Mouse (Mus musculus) urinary bladder, postnatal 14 days (tissue): ENCODE results near the gene Lhfpl2.

ENCODE experiments used
- DNase-seq: peaks from one replicate; pipeline ENCODE4 v3.0.0; 2021; ENCODE audit warnings: low spot score

The Lhfpl2 gene

GRCm38 (mm10) chr13:94212716-94213115 is 155.1 kb downstream of the Lhfpl2 start:
- DNase-seq: no peak

- no peak for DNase-seq
Measured at GRCm38 (mm10) chr13:94223609-94224008, 166.0 kb downstream of the Lhfpl2 start.

DNA sequence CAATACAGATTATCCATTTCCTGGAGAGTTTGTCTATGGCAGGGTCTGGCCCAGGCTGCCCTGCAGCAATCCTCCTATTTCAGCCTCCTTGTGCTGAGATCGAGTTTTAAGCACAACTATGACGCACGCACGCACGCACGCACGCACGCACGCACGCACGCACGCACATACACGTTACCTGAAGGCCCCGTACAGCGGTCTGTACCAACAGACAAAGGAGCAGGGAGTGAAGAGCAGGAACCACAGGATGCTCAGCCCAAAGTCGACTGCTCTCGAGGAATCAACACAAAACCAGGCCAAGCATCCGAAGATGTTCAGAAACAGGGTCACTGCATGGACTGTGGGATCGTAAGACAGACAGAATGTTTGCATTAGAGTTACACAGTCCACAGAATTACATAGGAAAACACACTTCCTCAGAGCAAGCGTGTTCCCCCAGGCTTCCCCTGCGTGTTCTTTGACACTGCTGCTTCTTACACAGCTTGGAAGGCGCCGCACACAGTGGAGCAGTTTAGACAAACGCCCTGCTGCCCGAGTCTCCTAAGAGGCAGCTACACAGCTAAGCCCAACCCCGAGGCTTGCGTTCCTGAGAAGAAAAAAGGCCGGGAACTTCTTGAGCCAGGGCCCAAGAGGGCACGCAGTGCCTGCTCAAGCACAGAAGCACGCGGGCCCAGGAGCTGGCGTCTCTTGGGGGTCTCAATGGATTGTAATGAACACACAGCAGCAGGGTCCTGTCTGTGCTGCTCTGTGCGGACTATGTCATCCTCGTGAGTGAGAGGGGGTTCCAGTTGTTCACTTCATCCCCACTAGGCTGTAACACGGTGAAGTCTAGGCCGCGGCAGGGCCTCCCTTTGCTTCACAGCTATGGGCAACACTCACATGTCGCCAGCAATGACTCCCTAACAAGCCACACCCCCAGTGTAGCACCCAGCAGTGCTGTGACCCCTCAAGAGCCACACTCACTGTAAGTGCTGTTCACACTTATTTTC is 167.4 kb downstream of the Lhfpl2 start:
- DNase-seq: no peak

GRCm38 (mm10) chr13:94231871-94232270 is 174.3 kb downstream of the Lhfpl2 start:
- DNase-seq: no peak

DNA sequence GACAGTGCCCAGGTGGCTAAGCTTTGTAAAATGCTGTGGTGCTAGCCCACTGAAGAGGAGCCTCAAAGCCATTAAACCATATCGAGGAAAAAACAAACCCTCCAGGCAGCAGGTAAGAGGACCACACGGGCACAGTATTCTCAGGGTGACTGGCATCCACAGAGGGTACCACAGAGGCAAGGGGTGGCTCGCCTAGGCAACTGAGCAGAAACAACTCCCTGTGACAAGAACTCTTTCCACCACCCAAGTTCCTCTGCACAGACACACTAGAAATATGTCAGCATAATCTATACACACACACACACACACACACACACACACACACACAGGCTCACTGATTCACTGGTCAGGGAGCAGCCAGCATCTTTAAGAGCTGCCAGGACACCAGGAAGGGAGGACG is 181.9 kb downstream of the Lhfpl2 start:
- DNase-seq: no peak

DNA sequence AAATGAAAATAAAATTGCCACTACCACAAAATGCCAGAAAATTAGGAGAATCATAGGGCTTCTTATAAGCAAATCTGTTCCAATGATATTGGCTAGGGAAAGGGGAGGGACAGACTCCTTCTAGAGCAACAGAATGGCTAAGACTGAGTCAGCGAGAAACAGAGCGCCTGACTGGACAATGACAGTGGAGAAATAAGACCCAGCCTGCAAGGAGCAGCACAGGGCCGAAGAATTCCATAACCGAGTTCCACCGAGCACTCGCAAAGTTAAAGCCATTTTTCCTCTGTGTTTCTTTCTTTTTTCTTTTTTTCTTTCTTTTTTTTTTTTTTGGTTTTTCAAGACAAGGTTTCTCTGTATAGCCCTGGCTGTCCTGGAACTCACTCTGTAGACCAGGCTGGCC is 182.5 kb downstream of the Lhfpl2 start:
- no peak for DNase-seq

GRCm38 (mm10) chr13:94240873-94241272 is 183.3 kb downstream of the Lhfpl2 start:
- no peak for DNase-seq

DNA sequence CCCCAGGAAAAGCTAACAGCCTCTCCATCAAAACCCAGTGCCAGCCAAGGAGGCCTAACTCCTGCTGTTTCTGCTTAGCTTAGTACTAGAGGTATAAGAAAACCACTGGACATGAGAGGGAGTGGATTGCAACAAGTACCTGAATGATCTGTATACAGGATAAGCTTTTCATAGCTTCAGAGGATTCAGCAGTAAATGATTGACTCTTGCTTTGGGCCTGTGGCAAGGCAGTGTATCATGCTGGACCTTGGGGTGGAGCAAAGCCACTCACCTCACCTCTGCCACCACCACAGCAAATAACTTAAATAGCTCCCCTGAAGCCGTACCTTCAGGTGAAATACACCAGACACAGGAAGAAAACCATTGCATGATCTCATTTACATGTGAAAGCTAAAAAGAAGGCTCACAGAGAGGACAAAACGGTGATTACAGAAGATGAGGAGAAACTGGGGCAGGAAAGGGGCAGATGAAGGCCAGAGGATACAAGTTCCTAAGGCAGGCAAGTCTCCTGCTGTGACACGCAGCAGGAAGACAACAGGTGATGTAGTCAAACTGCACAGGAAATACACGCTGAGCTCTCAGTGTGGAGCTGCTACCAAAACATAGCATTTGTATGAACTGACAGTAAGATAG is 184.4 kb downstream of the Lhfpl2 start:
- no peak for DNase-seq

DNA sequence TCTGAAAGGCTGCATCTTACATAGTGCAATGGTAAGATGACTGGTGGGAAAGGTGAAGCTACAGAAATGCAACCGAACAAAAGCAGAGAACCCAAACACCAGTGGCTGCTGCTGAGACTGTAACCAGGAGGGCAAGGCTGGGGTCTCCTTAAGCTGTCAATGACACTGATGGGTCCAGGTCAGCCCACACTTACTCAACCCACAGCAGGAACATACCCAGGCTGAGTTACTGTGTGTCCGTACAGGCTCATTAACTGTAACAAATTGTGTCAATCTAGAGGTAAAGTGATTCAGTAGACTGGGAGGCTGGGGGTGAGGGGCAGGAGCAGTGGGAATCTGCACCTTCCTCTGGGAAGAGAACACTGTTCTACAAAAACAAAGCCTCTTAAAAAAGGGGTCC is 185.3 kb downstream of the Lhfpl2 start:
- no peak for DNase-seq
